Mouse (Mus musculus) CD4-positive naive resting alpha-beta T cell, adult 76 days (primary cell): ENCODE measurements around the gene Cdhr4. TPM values are rescaled to one million over a fixed set of nuclear protein-coding genes. Genes with fewer than 3 reads are reported as not detected.

Source experiments
- total RNA-seq: library from RNA; stranded (reverse); gene quantifications from one replicate; pipeline ENCODE4 v1.2.4, GENCODE M21; 2023

The Cdhr4 gene
- 2.6 TPM for total RNA-seq

DNA sequence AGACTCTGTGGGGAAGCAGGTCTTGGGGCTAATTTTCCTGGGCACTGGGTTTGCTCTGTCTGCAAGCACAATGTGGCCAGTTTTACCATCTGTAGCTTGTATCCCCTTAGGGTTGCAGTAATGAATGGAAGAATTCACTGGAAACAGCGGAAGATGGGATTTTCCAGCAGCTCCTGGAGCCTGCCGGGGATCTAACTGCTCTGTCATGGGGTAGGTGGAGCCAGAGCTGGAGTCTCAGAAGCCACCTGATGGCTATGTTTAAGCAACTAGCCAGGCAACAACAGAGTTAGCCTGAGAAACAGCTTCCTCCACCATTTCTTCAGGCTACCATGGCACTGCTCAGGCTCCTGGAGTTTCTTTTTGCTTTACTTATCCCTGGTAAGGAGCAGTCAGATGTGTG lies at the start of gene Cdhr4:
Cdhr4 (plus strand) TSS at position 301 of the 400 bp plus-strand sequence.

DNA sequence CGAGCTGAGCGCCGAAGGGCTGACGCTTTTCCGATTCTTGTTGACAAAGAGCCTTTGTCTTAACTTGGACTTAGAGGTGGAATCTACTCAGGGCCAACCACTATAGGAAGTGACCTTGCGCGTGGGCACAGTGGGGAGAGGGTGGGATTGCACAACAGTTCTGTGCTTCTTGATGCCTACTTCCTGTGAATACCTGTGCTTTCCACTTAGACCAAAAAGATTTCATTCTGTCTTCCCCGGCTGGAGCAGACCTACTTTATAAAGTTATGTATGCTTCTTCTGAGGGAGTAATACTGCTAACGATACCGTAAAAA lies 42.4 kb upstream of the Cdhr4 start, which contains the start of gene Traip:
Traip (plus strand) TSS at position 215 of the 314 bp plus-strand sequence.

DNA sequence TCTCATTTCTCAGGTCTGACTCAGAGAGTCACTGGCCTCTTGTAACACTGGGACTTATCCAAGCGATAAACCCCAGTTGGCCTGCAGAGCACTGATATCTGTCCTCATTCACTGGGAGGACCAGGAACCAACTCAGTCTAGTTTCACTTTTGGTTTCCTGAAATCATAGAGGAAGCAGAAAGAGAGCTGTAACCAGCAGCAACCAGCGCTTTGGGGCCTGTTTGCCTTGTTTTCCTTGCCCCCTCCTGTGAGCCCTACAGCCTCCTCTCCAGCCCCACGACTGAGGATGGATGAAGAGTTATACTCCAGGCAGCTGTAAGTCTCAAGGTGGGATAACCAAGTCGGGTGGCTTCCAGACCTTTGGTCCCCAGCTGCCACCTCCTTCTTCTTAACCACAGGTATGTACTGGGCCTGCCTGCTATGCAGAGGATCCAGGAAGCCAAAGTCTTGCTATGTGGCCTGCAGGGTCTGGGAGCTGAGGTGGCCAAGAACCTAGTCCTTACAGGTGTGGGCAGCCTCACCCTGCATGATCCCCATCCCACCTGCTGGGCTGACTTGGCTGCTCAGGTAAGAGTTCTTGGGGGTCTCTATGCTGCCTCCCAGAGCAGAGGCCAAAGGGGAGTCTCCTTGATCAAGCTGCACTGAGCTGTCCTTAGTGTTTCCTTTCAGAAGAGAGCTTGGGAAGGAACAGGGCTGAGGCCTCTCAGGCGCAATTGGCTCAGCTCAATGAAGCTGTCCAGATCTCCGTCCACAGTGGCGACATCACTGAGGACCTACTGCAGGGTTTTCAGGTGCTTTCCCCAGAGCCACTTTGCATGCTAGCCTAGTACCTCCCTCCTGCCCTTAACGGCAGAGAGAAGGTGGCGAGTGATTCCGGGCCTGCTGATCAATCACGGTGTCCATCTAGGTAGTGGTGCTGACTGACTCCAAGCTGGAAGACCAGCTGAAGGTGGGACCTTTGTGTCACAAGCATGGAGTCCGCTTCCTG lies 16.6 kb upstream of the Cdhr4 start, which contains the start of gene Uba7:
Uba7 (plus strand) TSS at position 107 of the 988 bp plus-strand sequence.

DNA sequence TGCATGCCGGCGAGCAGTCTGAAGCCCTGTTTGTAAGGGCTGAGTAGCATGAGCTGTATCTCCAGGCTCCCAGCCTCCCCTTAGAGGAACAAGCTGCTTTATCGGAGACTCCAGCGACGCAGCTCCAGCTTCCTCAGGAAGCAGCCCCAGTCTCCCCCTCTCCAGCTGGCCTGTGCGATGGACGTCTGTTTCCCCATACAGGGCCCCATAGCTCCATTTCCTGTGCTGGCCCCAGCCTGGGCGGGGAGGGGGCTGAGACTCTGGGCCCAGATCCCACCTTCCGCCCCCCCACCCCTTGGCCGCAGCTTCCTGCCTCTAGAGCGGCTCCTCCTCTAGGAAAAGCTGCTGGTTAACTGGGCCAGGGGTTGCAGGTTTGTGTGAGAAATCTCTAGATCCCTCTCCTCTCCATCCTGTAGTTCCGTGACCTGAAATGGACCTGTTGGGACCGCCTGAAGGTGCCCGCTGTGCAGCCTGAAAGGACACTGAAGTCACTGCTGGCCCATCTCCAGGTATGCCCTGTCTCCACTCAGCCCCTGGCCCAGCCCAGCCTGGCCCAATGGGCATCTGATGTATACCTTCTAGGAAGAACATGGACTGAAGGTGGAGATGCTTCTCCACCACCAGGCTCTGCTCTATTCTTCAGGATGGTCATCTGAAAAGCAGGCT lies 9.5 kb upstream of the Cdhr4 start, which contains the start of gene Gm20661:
Gm20661 (plus strand) TSS at position 378 of the 666 bp plus-strand sequence.

DNA sequence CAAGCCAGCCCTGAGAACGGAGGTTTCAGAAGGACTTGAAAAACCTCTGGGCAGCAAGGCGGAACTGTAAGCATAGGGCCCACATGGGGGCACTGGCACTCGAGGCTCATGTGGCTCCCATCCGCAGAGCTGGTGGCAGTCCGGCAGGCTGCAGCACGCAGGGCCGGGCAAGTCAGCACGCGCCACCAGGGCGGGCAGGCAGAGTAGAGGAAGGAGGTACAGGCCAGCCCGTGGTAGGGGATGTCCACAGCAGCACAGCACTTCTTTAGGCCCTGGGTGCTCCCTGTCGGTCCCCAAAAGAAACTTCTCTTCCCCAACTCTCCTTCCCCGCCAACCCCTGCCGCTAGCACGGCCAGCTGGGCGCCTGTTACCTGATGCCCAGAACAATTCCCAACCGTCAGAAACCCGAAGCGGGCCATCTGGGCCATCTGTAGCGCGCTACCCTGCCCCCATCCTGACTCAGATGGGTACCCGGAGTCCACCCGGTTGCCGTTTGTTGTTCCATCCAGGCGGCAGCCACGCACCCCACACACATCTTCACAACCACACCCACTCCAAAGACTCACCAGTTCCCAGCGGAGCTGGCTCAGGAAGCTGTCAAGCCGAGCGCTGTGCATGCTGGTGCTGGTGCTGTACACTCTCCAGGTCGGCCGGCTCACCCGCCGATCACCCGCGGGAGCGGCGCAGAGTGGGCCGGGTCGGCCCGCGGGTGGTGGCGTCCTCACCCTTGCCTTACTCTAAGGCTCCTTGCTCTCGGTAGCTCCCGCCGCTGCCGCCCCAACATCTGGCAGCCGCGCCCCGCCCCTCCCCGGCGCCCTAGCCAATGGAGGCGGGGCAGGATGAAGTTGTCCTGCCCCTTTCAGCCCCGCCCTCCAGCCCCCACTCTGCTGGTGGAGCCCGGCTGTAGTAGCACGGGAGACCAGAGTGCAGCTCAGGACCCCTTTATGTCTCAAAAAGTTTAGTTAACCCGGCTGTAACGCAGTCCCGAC lies 6.9 kb upstream of the Cdhr4 start, which contains the start of gene Inka1:
Inka1 (minus strand) TSS at position 749 of the 989 bp plus-strand sequence.

DNA sequence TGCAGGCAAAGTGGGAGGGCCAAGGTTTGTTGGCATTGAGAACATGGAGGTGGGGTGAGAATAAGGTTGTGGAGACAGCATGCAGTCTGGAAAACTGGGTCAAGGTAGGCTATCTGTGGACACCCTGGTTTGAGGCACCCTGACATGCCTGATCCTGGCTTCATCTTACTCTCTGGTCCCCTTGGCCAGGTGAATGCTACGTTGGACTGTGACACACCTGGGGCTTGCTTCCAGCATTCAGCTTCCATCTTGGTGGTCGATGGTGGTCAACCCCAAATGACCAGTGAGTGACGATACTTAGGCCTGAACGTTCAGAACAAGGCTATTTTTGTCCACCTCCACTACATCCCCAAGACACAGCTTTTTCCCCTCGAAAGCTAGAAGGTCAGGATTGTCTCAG lies 3.8 kb downstream of the Cdhr4 start, which contains the start of gene Gm20662:
Gm20662 (plus strand) TSS at position 301 of the 400 bp plus-strand sequence.

DNA sequence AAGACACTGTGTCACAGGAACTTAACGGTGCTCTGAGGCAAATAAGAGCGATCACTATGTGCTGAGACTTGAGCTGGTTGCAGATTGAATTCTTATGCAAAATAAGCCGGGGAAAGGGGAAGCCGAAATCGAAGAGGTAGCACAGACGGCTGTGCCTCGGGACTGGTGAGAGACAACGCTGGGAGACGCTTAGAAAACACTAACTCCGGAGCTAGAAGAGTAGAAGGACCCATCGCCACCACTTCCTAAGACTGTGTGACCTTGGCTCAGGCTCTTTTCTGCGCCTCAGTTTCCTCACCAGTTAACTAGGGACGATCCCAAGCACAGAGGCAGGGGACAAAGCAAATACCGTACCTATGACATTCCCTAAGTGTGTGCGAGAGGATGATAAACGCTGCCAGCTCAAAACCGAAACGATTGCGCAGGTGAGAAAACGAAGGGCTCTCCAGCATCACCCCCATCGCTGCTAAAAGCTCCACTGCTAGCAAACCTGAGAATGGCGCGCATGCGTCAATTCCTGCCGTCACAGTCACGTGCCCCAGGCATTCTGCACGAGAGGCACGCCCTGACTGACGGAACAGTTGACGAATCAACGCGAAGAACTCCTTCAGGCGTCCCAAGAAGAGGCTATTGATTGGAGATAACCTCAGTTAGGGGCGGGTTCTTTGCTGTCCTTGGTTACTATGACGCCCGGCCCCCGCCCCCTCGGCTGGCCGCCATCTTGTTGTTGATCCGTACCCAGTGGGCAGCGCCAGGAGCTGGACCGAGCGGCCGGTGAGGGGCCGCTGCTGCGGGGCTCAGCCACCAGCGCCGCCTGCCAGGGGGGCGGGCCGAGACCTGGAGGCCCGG lies 9.8 kb downstream of the Cdhr4 start, which contains the start of gene Ip6k1:
Ip6k1 (plus strand) TSS at position 580 of the 849 bp plus-strand sequence.

DNA sequence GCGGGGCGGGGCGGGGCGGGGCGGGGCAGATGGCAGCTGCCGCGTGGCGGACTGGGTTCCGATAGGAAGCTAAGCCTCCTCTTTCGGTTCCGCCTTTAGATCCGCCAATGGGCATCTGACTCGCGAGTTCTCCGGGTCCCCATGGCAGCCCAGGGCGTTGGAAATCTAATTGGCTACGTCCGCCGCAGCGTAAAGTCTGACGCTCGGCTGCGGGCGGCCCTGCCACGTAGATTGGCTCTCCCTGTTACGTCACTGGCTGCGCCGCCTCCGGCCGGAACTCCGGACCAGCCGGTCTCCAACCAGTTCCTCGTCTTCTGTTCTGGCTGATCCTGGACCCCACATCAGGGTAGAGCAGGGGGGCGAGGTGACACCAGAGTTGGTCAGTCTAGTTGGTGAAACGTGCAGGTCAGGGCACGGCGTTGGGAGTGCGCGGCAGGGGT lies 56.7 kb downstream of the Cdhr4 start, which contains the start of gene Gmppb:
Gmppb (plus strand) TSS at position 227 of the 440 bp plus-strand sequence.

Other genes with a start within 250 kb of the Cdhr4 start
- gene Rbm5, start 221.5 kb upstream of the Cdhr4 start, total RNA-seq, result 249 TPM
- 149 TPM for gene Rbm6, start 119.3 kb upstream of the Cdhr4 start, total RNA-seq
- 14.0 TPM for gene Mon1a, start 104.3 kb upstream of the Cdhr4 start, total RNA-seq
- gene Mst1r, start 85.6 kb upstream of the Cdhr4 start, total RNA-seq, result not detected
- not detected for gene Actl11, start 64.0 kb upstream of the Cdhr4 start, total RNA-seq
- gene Camkv, start 56.8 kb upstream of the Cdhr4 start, total RNA-seq, result not detected
- gene Traip, start 42.4 kb upstream of the Cdhr4 start, total RNA-seq, result 7.0 TPM
- gene Uba7, start 17.0 kb upstream of the Cdhr4 start, total RNA-seq, result 171 TPM
- 1.1 TPM for gene Gm20661, start 9.4 kb upstream of the Cdhr4 start, total RNA-seq
- gene Inka1, start 6.6 kb upstream of the Cdhr4 start, total RNA-seq, result not detected
- 7.3 TPM for gene Gm20662, start 3.9 kb downstream of the Cdhr4 start, total RNA-seq
- gene Ip6k1, start 10.0 kb downstream of the Cdhr4 start, total RNA-seq, result 133 TPM
- 23.7 TPM for gene Gmppb, start 56.7 kb downstream of the Cdhr4 start, total RNA-seq
- 5.9 TPM for gene Amigo3, start 60.7 kb downstream of the Cdhr4 start, total RNA-seq
- 0.26 TPM for gene Mst1, start 87.9 kb downstream of the Cdhr4 start, total RNA-seq
- gene Rnf123, start 90.8 kb downstream of the Cdhr4 start, total RNA-seq, result 172 TPM
- gene Apeh, start 102.1 kb downstream of the Cdhr4 start, total RNA-seq, result 121 TPM
- gene Bsn, start 197.9 kb downstream of the Cdhr4 start, total RNA-seq, result 0.50 TPM